10 mouse cellular contexts compared by ENCODE assay signal in the genomic region with DNA sequence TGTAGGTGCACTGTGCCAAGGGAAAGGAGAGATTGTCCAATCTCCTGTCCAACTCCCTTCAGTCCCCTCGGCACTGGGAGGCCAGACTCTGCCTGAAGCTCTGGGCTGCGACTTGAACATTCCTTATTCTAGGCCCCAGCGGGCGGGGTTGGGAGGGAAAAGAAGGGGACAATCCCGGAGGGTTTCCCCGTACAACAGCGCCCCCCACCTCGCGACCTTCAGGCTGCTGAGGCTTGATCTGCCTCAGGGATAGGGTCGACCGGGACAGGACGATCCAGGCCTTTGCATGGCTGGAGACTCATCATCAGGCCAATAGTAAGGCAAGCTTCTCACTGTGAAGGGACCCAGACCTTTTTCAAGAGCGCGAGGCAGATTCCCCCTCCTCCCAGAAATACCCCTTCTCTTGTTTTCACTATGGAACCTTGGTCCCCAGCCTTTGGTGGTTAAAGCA. TPM values are rescaled to one million over a fixed set of nuclear protein-coding genes. Genes with fewer than 3 reads are reported as not detected.
DNase-seq lines count a peak whose midpoint lies in the region; ATAC-seq and TF ChIP-seq lines count a peak whose summit lies in the region.
"Had no signal": no experiment of that assay in that cellular context is flagged by ENCODE, and none has a peak within 500 bp of the region (broad histone marks: within the 10 kb centered on the region; RNA-seq: fewer than 3 reads in every experiment).

No protein-coding gene starts in this region.

- H3K27ac ChIP-seq in lung, postnatal 0 days (ENCODE audit: low read length): no peak overlapping the region
- peak overlapping the region; percentile 96 for H3K27ac ChIP-seq in forebrain, embryonic 13.5 days
- H3K27ac ChIP-seq in midbrain, embryonic 14.5 days (replicated peaks; ENCODE audit: low read depth, low read length): no peak overlapping the region
- H3K27ac ChIP-seq: kidney, postnatal 0 days had no signal

- H3K4me2 ChIP-seq in lung, postnatal 0 days (replicated peaks; ENCODE audit: low read depth, low read length): no peak overlapping the region
- peak overlapping the region; percentile 81 for H3K4me2 ChIP-seq in forebrain, embryonic 13.5 days
- H3K4me2 ChIP-seq in midbrain, embryonic 14.5 days (ENCODE audit: low read length): peak overlapping the region; percentile 10

- no peaks in the 10 kb centered on the region for H3K4me1 ChIP-seq in lung, postnatal 0 days (ENCODE audit: insufficient read depth, low read depth, low read length)
- peaks cover 15% of the 10 kb centered on the region; the same call in 1 of the 2 replicates for H3K4me1 ChIP-seq in forebrain, embryonic 13.5 days
- peaks cover 8% of the 10 kb centered on the region for H3K4me1 ChIP-seq in midbrain, embryonic 14.5 days (ENCODE audit: control insufficient read depth, insufficient read depth, low read length)

- no peak for DNase-seq in lung, postnatal 0 days (ENCODE audit: low spot score)
- no peak for DNase-seq in lung, postnatal 10 days
- DNase-seq in embryo, embryonic 9.5 days (ENCODE audit: extremely low spot score): peak; percentile 77
- peak; percentile 42 for DNase-seq in midbrain, embryonic 14.5 days
- DNase-seq in adipocyte (ENCODE audit: low spot score): no peak
- no peak for DNase-seq in right cerebral cortex, postnatal 14 days
- DNase-seq: adrenal gland, postnatal 25 days; cerebellum, adult 9-11 months had no signal

- H3K9ac ChIP-seq in lung, postnatal 0 days (replicated peaks; ENCODE audit: low read depth): no peak overlapping the region
- H3K9ac ChIP-seq in forebrain, embryonic 13.5 days: peak overlapping the region; percentile 94
- H3K9ac ChIP-seq in midbrain, embryonic 14.5 days (replicated peaks; ENCODE audit: low read length): no peak overlapping the region; the same call in 1 of the 2 replicates

- H3K9me3 ChIP-seq in lung, postnatal 0 days (ENCODE audit: low read length): no peaks in the 10 kb centered on the region
- H3K9me3 ChIP-seq in forebrain, embryonic 13.5 days (replicated peaks): no peaks in the 10 kb centered on the region
- H3K9me3 ChIP-seq in midbrain, embryonic 14.5 days (ENCODE audit: control insufficient read depth, low read length): no peaks in the 10 kb centered on the region

- ATAC-seq in lung, postnatal 0 days: 0 out of 2 replicates have a peak, but pooled peaks have one; percentile 4
- ATAC-seq in forebrain, embryonic 13.5 days: no peak
- no peak for ATAC-seq in midbrain, embryonic 14.5 days (ENCODE audit: low FRiP score, low TSS enrichment)

- H3K27me3 ChIP-seq in lung, postnatal 0 days (replicated peaks; ENCODE audit: insufficient read depth, low read length): peaks cover 96% of the 10 kb centered on the region
- peaks cover 90% of the 10 kb centered on the region for H3K27me3 ChIP-seq in forebrain, embryonic 13.5 days
- H3K27me3 ChIP-seq in midbrain, embryonic 14.5 days (ENCODE audit: control insufficient read depth, insufficient read depth, low read length): peaks cover 98% of the 10 kb centered on the region

- no peak for TF ChIP-seq EP300 in lung, postnatal 0 days (IDR thresholded peaks at IDR 0.05)

- WGBS in lung, postnatal 0 days: 4% methylated on average over 12 of the region's 14 CpGs
- WGBS in forebrain, embryonic 13.5 days: under 1% methylated on average over 14 of the region's 14 CpGs
- WGBS in midbrain, embryonic 14.5 days: under 1% methylated on average over 14 of the region's 14 CpGs

- 0 out of 2 replicates have a peak, but pooled peaks have one; percentile 4 for TF ChIP-seq CTCF in lung, postnatal 0 days (IDR thresholded peaks at IDR 0.05)

- no peak overlapping the region for H3K4me3 ChIP-seq in lung, postnatal 0 days (ENCODE audit: low read depth, low read length)
- peak overlapping the region; percentile 67 for H3K4me3 ChIP-seq in forebrain, embryonic 13.5 days
- 0 out of 2 replicates have a peak overlapping the region, but pooled peaks have one; percentile 8 for H3K4me3 ChIP-seq in midbrain, embryonic 14.5 days (replicated peaks; ENCODE audit: low read depth, low read length)

- H3K36me3 ChIP-seq in lung, postnatal 0 days (ENCODE audit: insufficient read depth, low read length): no peaks in the 10 kb centered on the region
- H3K36me3 ChIP-seq in forebrain, embryonic 13.5 days (ENCODE audit: poor library complexity, severe bottlenecking): no peaks in the 10 kb centered on the region
- no peaks in the 10 kb centered on the region for H3K36me3 ChIP-seq in midbrain, embryonic 14.5 days (ENCODE audit: control insufficient read depth, insufficient read depth, low read length)

RNA-seq across cellular contexts. Expression of a gene that starts 3.0 kb away (rescaled TPM):
- polyA plus RNA-seq in lung, postnatal 0 days (2015; fragmentation: Nextera tagmentation; extraction: Ambion mirVana): not detected in 2 replicates
- 84.5 and 91.5 TPM in 2 replicates for polyA plus RNA-seq in forebrain, embryonic 13.5 days (2015; fragmentation: Nextera tagmentation; extraction: Ambion mirVana)
- 0.26 and 0.82 TPM in 2 replicates for polyA plus RNA-seq in midbrain, embryonic 14.5 days (2014; fragmentation: Nextera tagmentation; extraction: Ambion mirVana)

RNA-seq across cellular contexts. Expression of a gene that starts 15.7 kb away (rescaled TPM):
- polyA plus RNA-seq in lung, postnatal 0 days (2015; fragmentation: Nextera tagmentation; extraction: Ambion mirVana): not detected in 2 replicates
- 15.5 and 16.2 TPM in 2 replicates for polyA plus RNA-seq in forebrain, embryonic 13.5 days (2015; fragmentation: Nextera tagmentation; extraction: Ambion mirVana)
- polyA plus RNA-seq in midbrain, embryonic 14.5 days (2014; fragmentation: Nextera tagmentation; extraction: Ambion mirVana): not detected in 2 replicates
- polyA plus RNA-seq: kidney, postnatal 0 days had no signal

Comparison
In these comparisons a context has a peak if more than half of its experiments do, and no peak if none do; other contexts are left out.
1. DNase-seq: peak in embryo, embryonic 9.5 days (single experiment) and midbrain, embryonic 14.5 days (single experiment); none in lung, postnatal 0 days (single experiment), lung, postnatal 10 days (single experiment), adipocyte (single experiment) and right cerebral cortex, postnatal 14 days (single experiment).
2. RNA of a gene that starts 3.0 kb away (polyA plus RNA-seq): 84.5 to 91.5 TPM in forebrain, embryonic 13.5 days; 0.26 to 0.82 TPM in midbrain, embryonic 14.5 days and not detected in lung, postnatal 0 days; every median in the first group is over 10 times any median in the second.
3. RNA of a gene that starts 15.7 kb away (polyA plus RNA-seq): 15.5 to 16.2 TPM in forebrain, embryonic 13.5 days; not detected in midbrain, embryonic 14.5 days and not detected in lung, postnatal 0 days; every median in the first group is over 10 times any median in the second.